Mouse (Mus musculus): ENCODE data around the gene Col5a3. TPM values are rescaled to one million over a fixed set of nuclear protein-coding genes. Genes with fewer than 3 reads are reported as not detected.
A peak's percentile ranks its signal among the peaks of the same experiment; 100 is the strongest.

Gene Col5a3
- total and polyA plus RNA-seq, 2 experiments from 2014 or later = 1.6 to 8.8 TPM

DNA sequence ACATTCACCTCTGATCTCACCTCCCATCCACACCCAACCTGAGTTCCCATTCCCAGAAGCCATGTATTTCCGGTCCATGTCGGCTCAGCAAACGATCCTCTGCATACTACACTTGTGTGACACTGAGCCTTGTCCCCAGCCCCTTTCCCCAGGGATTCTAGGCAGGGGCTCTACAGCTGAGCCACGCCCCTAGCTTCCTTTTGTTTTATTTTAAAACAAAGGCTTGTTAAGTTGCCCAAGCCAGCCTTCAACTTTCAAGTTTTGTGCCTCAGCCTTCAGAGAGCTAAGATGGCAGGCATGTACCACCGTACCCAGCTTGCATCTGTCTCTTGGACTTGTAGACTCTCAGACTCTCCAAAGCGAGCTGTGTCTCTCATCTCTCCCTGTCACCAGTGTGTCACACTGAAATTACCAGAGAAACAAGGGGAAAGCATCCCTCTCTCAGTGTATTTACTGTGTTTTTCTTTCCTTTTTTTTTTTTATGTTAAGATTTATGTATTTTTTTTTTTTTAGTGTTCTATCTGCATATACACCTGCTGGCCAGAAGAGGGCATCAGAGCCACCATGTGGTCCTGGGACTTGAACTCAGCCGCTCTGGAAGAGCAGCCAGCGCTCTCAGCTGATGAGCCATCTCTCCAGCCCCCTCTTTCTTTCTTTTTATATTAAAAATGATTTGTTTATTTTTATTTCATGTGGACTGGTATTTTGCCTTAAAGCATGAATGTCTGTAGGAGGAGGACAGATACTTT lies 76.4 kb downstream of the Col5a3 start:
- Histone ChIP-seq H3K27ac (ENCODE audit: low read depth) (no peak overlapping the region), H3K36me3 (replicated peaks; ENCODE audit: control insufficient read depth, insufficient read depth, low read length) (no peaks in the 10 kb centered on the region), H3K4me2 (ENCODE audit: low read depth, low read length) (no peak overlapping the region), H3K9ac (replicated peaks; ENCODE audit: low read depth, low read length) (no peak overlapping the region), H3K4me1 (ENCODE audit: control insufficient read depth, insufficient read depth) (no peaks in the 10 kb centered on the region), H3K4me3 (ENCODE audit: low read depth, low read length) (no peak overlapping the region), H3K27me3 (ENCODE audit: control insufficient read depth, insufficient read depth, low read length) (peaks cover 17% of the 10 kb centered on the region), H3K9me3 (replicated peaks; ENCODE audit: control insufficient read depth, low read length) (no peaks in the 10 kb centered on the region)
- peak; percentile 38 for TF ChIP-seq CTCF (IDR thresholded peaks at IDR 0.05; ENCODE audit: low read depth)
- no peak for TF ChIP-seq EP300 (IDR thresholded peaks at IDR 0.05; ENCODE audit: low read depth)
- WGBS = 41% methylated on average over 8 of the region's 8 CpGs
- DNase-seq (ENCODE audit: low spot score) (no peak), ATAC-seq (ENCODE audit: insufficient read depth, low read depth) (no peak)

DNA sequence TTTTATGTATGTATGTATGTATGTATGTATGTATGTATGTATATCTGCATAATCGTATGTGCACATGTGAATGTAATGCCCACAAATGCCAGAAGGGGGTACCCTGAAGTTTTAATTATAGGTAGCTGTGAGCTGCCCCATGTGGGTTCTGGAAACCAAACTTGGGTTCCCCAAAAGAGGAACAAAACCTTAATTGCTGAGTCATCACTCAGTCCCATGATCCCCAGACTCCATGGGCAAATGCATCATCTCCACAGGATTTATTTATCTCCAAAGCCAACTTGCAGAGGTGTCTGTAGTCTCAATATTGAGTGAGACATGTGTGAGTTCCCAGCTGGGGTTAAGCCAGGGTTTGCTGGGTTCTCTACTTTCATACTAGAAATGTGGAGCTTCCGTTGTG lies 77.6 kb downstream of the Col5a3 start:
- Histone ChIP-seq H3K4me1 (ENCODE audit: control insufficient read depth, insufficient read depth) (no peaks in the 10 kb centered on the region), H3K36me3 (replicated peaks; ENCODE audit: control insufficient read depth, insufficient read depth, low read length) (no peaks in the 10 kb centered on the region), H3K9me3 (replicated peaks; ENCODE audit: control insufficient read depth, low read length) (no peaks in the 10 kb centered on the region), H3K27ac (ENCODE audit: low read depth) (no peak overlapping the region), H3K4me2 (ENCODE audit: low read depth, low read length) (no peak overlapping the region), H3K9ac (replicated peaks; ENCODE audit: low read depth, low read length) (no peak overlapping the region), H3K27me3 (ENCODE audit: control insufficient read depth, insufficient read depth, low read length) (peaks cover 13% of the 10 kb centered on the region; the same call in 1 of the 2 replicates), H3K4me3 (ENCODE audit: low read depth, low read length) (no peak overlapping the region)
- WGBS = 92% methylated on average over 2 of the region's 2 CpGs
- no peak for DNase-seq (ENCODE audit: low spot score)
- no peak for TF ChIP-seq CTCF (IDR thresholded peaks at IDR 0.05; ENCODE audit: low read depth)
- no peak for TF ChIP-seq EP300 (IDR thresholded peaks at IDR 0.05; ENCODE audit: low read depth)
- no peak for ATAC-seq (ENCODE audit: insufficient read depth, low read depth)

DNA sequence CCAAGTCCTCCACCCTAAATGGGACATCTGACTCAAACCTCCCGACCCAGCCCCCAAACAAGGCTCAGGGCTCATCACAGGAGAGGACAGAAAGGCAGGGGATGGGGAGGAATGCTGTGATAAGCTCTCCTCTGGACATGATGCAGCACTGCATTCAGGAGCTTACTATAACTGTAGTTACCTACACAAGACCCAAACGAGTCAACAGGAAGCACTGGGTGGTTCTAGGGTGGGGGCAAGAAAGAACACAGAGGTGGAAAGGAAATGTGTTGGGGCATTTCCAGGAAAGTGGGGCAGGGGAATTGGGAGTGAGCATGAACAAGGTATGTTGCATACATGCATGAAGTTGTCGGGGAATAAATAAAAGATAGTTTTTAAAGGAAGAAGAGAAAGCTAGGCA lies 80.2 kb downstream of the Col5a3 start:
- Histone ChIP-seq H3K4me3 (ENCODE audit: low read depth, low read length) (no peak overlapping the region), H3K27me3 (ENCODE audit: control insufficient read depth, insufficient read depth, low read length) (peaks cover 11% of the 10 kb centered on the region; the same call in 1 of the 2 replicates), H3K4me1 (ENCODE audit: control insufficient read depth, insufficient read depth) (no peaks in the 10 kb centered on the region), H3K9me3 (replicated peaks; ENCODE audit: control insufficient read depth, low read length) (no peaks in the 10 kb centered on the region), H3K36me3 (replicated peaks; ENCODE audit: control insufficient read depth, insufficient read depth, low read length) (no peaks in the 10 kb centered on the region), H3K9ac (replicated peaks; ENCODE audit: low read depth, low read length) (no peak overlapping the region), H3K4me2 (ENCODE audit: low read depth, low read length) (no peak overlapping the region), H3K27ac (ENCODE audit: low read depth) (no peak overlapping the region)
- TF ChIP-seq CTCF (IDR thresholded peaks at IDR 0.05; ENCODE audit: low read depth) = no peak
- TF ChIP-seq EP300 (IDR thresholded peaks at IDR 0.05; ENCODE audit: low read depth) = no peak
- no peak for ATAC-seq (ENCODE audit: insufficient read depth, low read depth)
- 50% methylated on average over 3 of the region's 3 CpGs for WGBS
- DNase-seq (ENCODE audit: low spot score) = no peak

DNA sequence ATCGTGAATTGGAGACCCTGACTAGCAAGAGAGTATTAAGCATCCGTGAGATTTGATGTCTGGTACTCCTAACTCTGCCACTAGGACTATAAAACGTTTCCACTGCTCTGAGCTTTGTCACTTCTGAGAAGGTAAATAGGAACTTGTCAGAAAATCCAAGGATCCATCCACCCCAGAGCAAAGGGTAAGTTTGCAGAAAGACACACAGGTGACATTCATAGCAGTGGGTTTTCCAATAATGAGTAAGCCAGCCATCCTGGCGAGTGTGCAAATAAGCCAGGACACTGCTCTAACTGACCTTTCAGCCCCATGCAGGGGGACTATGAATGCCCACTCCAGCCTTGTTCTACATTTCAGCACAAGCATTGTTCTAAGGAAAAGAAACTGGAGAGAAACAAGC lies 83.1 kb downstream of the Col5a3 start:
- H3K27ac ChIP-seq (ENCODE audit: low read depth) = no peak overlapping the region
- ATAC-seq (ENCODE audit: insufficient read depth, low read depth) (no peak), DNase-seq (ENCODE audit: low spot score) (no peak)
- H3K4me3 ChIP-seq (ENCODE audit: low read depth, low read length) = no peak overlapping the region
- 0 out of 2 replicates have a peak, but pooled peaks cover 2% of the 10 kb centered on the region for H3K4me1 ChIP-seq (ENCODE audit: control insufficient read depth, insufficient read depth)
- H3K9me3 ChIP-seq (replicated peaks; ENCODE audit: control insufficient read depth, low read length) = no peaks in the 10 kb centered on the region
- no peak overlapping the region for H3K4me2 ChIP-seq (ENCODE audit: low read depth, low read length)
- no peak for TF ChIP-seq CTCF (IDR thresholded peaks at IDR 0.05; ENCODE audit: low read depth)
- no peak for TF ChIP-seq EP300 (IDR thresholded peaks at IDR 0.05; ENCODE audit: low read depth)
- no peak overlapping the region for H3K9ac ChIP-seq (replicated peaks; ENCODE audit: low read depth, low read length)
- no peaks in the 10 kb centered on the region for H3K36me3 ChIP-seq (replicated peaks; ENCODE audit: control insufficient read depth, insufficient read depth, low read length)
- 52% methylated on average over 4 of the region's 4 CpGs for WGBS
- H3K27me3 ChIP-seq (ENCODE audit: control insufficient read depth, insufficient read depth, low read length) = peaks cover 33% of the 10 kb centered on the region

GRCm38 (mm10) chr9:20729451-20729850 lies 85.4 kb downstream of the Col5a3 start:
- H3K4me3 ChIP-seq (ENCODE audit: low read depth, low read length) = no peak overlapping the region
- ATAC-seq (ENCODE audit: insufficient read depth, low read depth) = no peak
- WGBS = 43% methylated on average over 6 of the region's 6 CpGs
- no peak overlapping the region for H3K9ac ChIP-seq (replicated peaks; ENCODE audit: low read depth, low read length)
- H3K4me2 ChIP-seq (ENCODE audit: low read depth, low read length) = no peak overlapping the region
- H3K9me3 ChIP-seq (replicated peaks; ENCODE audit: control insufficient read depth, low read length) = no peaks in the 10 kb centered on the region
- DNase-seq (ENCODE audit: low spot score) = no peak
- H3K27ac ChIP-seq (ENCODE audit: low read depth) = no peak overlapping the region
- peaks cover 9% of the 10 kb centered on the region; the same call in 1 of the 2 replicates for H3K4me1 ChIP-seq (ENCODE audit: control insufficient read depth, insufficient read depth)
- no peaks in the 10 kb centered on the region for H3K36me3 ChIP-seq (replicated peaks; ENCODE audit: control insufficient read depth, insufficient read depth, low read length)
- peaks cover 55% of the 10 kb centered on the region for H3K27me3 ChIP-seq (ENCODE audit: control insufficient read depth, insufficient read depth, low read length)
- TF ChIP-seq EP300 (IDR thresholded peaks at IDR 0.05; ENCODE audit: low read depth) (no peak), CTCF (IDR thresholded peaks at IDR 0.05; ENCODE audit: low read depth) (no peak)
